Mouse (Mus musculus) embryonic facial prominence, embryonic 15.5 days (tissue): ENCODE measurements around the gene Slc9a9. TPM values are rescaled to one million over a fixed set of nuclear protein-coding genes. Genes with fewer than 3 reads are reported as not detected.

Experiments used
- ATAC-seq: fragments of 200-750 bp; cut with Nextera tagmentation; 2 replicates; pipeline ENCODE4 v1.8.0; 2017; ENCODE audit warnings: low read depth, moderate TSS enrichment; ENCODE audit not compliant: insufficient number of reproducible peaks, low FRiP score, low TSS enrichment
- H3K27ac ChIP-seq: fragments of 300-500 bp; sonication (generic); replicated peaks from 2 replicates; pipeline ENCODE4 v1.5.1; 2015; ENCODE audit warnings: mild to moderate bottlenecking, inconsistent platforms
- H3K27me3 ChIP-seq: fragments of 300-500 bp; sonication (generic); 2 replicates; pipeline ENCODE4 v1.6.1; 2015; ENCODE audit warnings: inconsistent platforms
- H3K36me3 ChIP-seq: fragments of 300-500 bp; sonication (generic); 2 replicates; pipeline ENCODE4 v1.6.1; 2015; ENCODE audit warnings: mild to moderate bottlenecking, inconsistent platforms
- H3K4me1 ChIP-seq: fragments of 300-500 bp; sonication (generic); 2 replicates; pipeline ENCODE4 v1.6.1; 2015; ENCODE audit warnings: inconsistent platforms
- H3K4me2 ChIP-seq: fragments of 300-500 bp; sonication (generic); replicated peaks from 2 replicates; pipeline ENCODE4 v1.6.1; 2015; ENCODE audit warnings: mild to moderate bottlenecking, inconsistent platforms
- H3K4me3 ChIP-seq: fragments of 300-500 bp; sonication (generic); replicated peaks from 2 replicates; pipeline ENCODE4 v1.5.1; 2015; ENCODE audit warnings: mild to moderate bottlenecking, inconsistent platforms
- H3K9ac ChIP-seq: fragments of 300-500 bp; sonication (generic); 2 replicates; pipeline ENCODE4 v1.6.1; 2015; ENCODE audit warnings: inconsistent platforms
- H3K9me3 ChIP-seq: fragments of 300-500 bp; sonication (generic); replicated peaks from 2 replicates; pipeline ENCODE4 v1.6.1; 2016; ENCODE audit warnings: inconsistent platforms
- WGBS: fragments of 180-500 bp; shearing (Covaris S2); methylation state at CpG from one replicate; pipeline ENCODE4 v1.1.7; 2015; 5-methylcytosine and 5-hydroxymethylcytosine counted together
- polyA plus RNA-seq: library from polyadenylated mRNA; unstranded; fragments of >200 nt; fragmentation: Nextera tagmentation; extraction: Ambion mirVana; gene quantifications from 2 replicates; pipeline ENCODE4 v1.2.1, GENCODE M21; 2015

The Slc9a9 gene
- polyA plus RNA-seq, 1 experiment from 2014 or later, result 7.4 TPM

GRCm38 (mm10) chr9:94768114-94768513, 98.4 kb downstream of the Slc9a9 start:
- Histone ChIP-seq H3K4me1 (no peaks in the 10 kb centered on the region), H3K9me3 (no peaks in the 10 kb centered on the region), H3K4me2 (no peak overlapping the region), H3K27ac (no peak overlapping the region), H3K9ac (no peak overlapping the region), H3K36me3 (no peaks in the 10 kb centered on the region), H3K4me3 (no peak overlapping the region), H3K27me3 (no peaks in the 10 kb centered on the region)
- no peak for ATAC-seq
- 70% methylated on average over 6 of the region's 6 CpGs for WGBS

DNA sequence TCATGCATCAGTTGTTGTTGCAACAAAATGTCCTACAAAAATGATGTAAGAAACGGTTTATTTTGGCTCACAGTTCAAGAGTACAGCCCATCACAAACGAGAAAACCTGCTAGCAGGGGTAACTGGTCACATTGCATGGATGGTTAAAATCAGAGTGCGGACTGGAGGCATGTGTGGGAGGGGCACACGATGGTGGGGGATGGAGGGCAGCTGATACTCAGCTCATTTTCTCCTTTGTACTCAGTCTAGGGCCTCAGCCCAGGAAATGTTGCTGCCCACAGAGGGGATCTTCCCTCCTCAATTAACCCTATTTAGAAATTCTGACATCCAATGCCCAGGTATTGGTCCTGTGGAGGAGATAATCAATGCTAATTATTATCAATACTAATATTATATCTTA, 98.8 kb downstream of the Slc9a9 start:
- H3K36me3 ChIP-seq, result no peaks in the 10 kb centered on the region
- H3K4me3 ChIP-seq, result no peak overlapping the region
- no peaks in the 10 kb centered on the region for H3K4me1 ChIP-seq
- ATAC-seq, result no peak
- WGBS, result 81% methylated on average over 4 of the region's 4 CpGs
- H3K9me3 ChIP-seq, result no peaks in the 10 kb centered on the region
- no peaks in the 10 kb centered on the region for H3K27me3 ChIP-seq
- H3K27ac ChIP-seq, result no peak overlapping the region
- H3K4me2 ChIP-seq, result no peak overlapping the region
- no peak overlapping the region for H3K9ac ChIP-seq

GRCm38 (mm10) chr9:94773357-94773756, 103.6 kb downstream of the Slc9a9 start:
- H3K4me3 ChIP-seq, result no peak overlapping the region
- ATAC-seq, result no peak
- no peaks in the 10 kb centered on the region for H3K4me1 ChIP-seq
- H3K36me3 ChIP-seq, result no peaks in the 10 kb centered on the region
- no peaks in the 10 kb centered on the region for H3K27me3 ChIP-seq
- no peaks in the 10 kb centered on the region for H3K9me3 ChIP-seq
- 78% methylated on average over 4 of the region's 4 CpGs for WGBS
- no peak overlapping the region for H3K9ac ChIP-seq
- H3K27ac ChIP-seq, result no peak overlapping the region
- H3K4me2 ChIP-seq, result no peak overlapping the region

- ATAC-seq, result no peak
- Histone ChIP-seq H3K9me3 (no peaks in the 10 kb centered on the region), H3K4me1 (no peaks in the 10 kb centered on the region), H3K4me3 (no peak overlapping the region), H3K27me3 (no peaks in the 10 kb centered on the region), H3K36me3 (no peaks in the 10 kb centered on the region), H3K9ac (no peak overlapping the region), H3K4me2 (no peak overlapping the region), H3K27ac (no peak overlapping the region)
- WGBS, result 78% methylated on average over 3 of the region's 3 CpGs
These were observed 118.6 kb downstream of the Slc9a9 start for GRCm38 (mm10) chr9:94788261-94788660.

- WGBS, result 84% methylated on average over 2 of the region's 2 CpGs
- H3K9ac ChIP-seq, result no peak overlapping the region
- no peak overlapping the region for H3K27ac ChIP-seq
- ATAC-seq, result no peak
- no peaks in the 10 kb centered on the region for H3K36me3 ChIP-seq
- no peaks in the 10 kb centered on the region for H3K27me3 ChIP-seq
- H3K9me3 ChIP-seq, result no peaks in the 10 kb centered on the region
- H3K4me2 ChIP-seq, result no peak overlapping the region
- H3K4me1 ChIP-seq, result no peaks in the 10 kb centered on the region
- no peak overlapping the region for H3K4me3 ChIP-seq
These were observed 121.3 kb downstream of the Slc9a9 start for GRCm38 (mm10) chr9:94790966-94791365.

DNA sequence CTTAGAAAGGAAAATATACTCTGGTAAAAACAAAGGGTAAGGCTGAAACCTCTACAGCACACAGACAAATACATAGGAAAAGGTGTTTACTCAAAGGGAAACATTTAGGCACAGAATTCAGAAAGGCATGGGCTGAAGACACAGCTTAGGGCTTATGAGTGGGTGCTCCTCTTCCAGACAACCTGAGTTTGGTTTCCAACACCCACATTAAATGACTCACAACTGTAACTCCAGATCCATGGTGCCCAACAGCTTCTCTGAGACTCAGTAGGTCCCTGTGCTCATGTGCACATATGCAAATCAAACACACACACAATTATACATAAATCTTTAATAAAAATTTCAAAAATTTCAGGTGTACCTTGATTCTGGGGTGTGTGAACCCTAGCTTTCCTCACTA, 133.4 kb downstream of the Slc9a9 start:
- Histone ChIP-seq H3K27ac (no peak overlapping the region), H3K4me1 (no peaks in the 10 kb centered on the region), H3K27me3 (no peaks in the 10 kb centered on the region), H3K4me2 (no peak overlapping the region), H3K9me3 (no peaks in the 10 kb centered on the region), H3K36me3 (no peaks in the 10 kb centered on the region), H3K4me3 (no peak overlapping the region), H3K9ac (no peak overlapping the region)
- no peak for ATAC-seq

- no peak overlapping the region for H3K4me2 ChIP-seq
- no peaks in the 10 kb centered on the region for H3K9me3 ChIP-seq
- H3K9ac ChIP-seq, result no peak overlapping the region
- H3K27ac ChIP-seq, result no peak overlapping the region
- H3K36me3 ChIP-seq, result no peaks in the 10 kb centered on the region
- H3K4me1 ChIP-seq, result no peaks in the 10 kb centered on the region
- no peaks in the 10 kb centered on the region for H3K27me3 ChIP-seq
- no peak overlapping the region for H3K4me3 ChIP-seq
- no peak for ATAC-seq
- 44% methylated on average over 8 of the region's 8 CpGs for WGBS
These were observed 135.8 kb downstream of the Slc9a9 start for GRCm38 (mm10) chr9:94805506-94805905.

GRCm38 (mm10) chr9:94815518-94815917, 145.8 kb downstream of the Slc9a9 start:
- Histone ChIP-seq H3K9me3 (no peaks in the 10 kb centered on the region), H3K9ac (no peak overlapping the region), H3K4me3 (no peak overlapping the region), H3K27me3 (no peaks in the 10 kb centered on the region), H3K4me1 (no peaks in the 10 kb centered on the region), H3K36me3 (no peaks in the 10 kb centered on the region), H3K27ac (no peak overlapping the region), H3K4me2 (no peak overlapping the region)
- 30% methylated on average over 5 of the region's 5 CpGs for WGBS
- ATAC-seq, result no peak

GRCm38 (mm10) chr9:94821268-94821667, 151.6 kb downstream of the Slc9a9 start:
- Histone ChIP-seq H3K27me3 (no peaks in the 10 kb centered on the region), H3K36me3 (no peaks in the 10 kb centered on the region), H3K27ac (no peak overlapping the region), H3K4me3 (no peak overlapping the region), H3K4me2 (no peak overlapping the region), H3K4me1 (no peaks in the 10 kb centered on the region), H3K9ac (no peak overlapping the region), H3K9me3 (no peaks in the 10 kb centered on the region)
- 77% methylated on average over 1 of the region's 1 CpGs for WGBS
- ATAC-seq, result no peak

DNA sequence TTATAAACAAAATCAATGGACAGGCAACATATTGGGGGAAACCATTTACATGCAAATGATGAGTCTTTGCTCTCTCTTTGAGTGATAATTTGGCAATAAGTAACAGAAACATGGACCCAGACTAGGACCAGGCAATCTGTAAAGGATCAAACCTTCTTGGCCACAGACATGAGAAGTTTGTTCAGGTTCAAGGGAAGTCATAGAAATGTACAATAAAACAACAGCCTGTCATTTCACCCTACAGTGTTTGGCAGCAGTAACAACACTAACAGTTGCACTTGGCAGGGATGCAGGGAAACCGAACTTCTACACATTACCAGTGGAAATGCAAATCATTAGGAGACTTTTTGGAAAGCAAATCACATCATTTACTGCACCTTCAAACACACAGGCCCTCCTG, 164.1 kb downstream of the Slc9a9 start:
- H3K4me3 ChIP-seq, result no peak overlapping the region
- H3K27ac ChIP-seq, result no peak overlapping the region
- H3K9me3 ChIP-seq, result no peaks in the 10 kb centered on the region
- 63% methylated on average over 1 of the region's 1 CpGs for WGBS
- H3K4me1 ChIP-seq, result no peaks in the 10 kb centered on the region
- no peaks in the 10 kb centered on the region for H3K36me3 ChIP-seq
- no peak overlapping the region for H3K9ac ChIP-seq
- no peak overlapping the region for H3K4me2 ChIP-seq
- no peak for ATAC-seq
- H3K27me3 ChIP-seq, result no peaks in the 10 kb centered on the region

- no peak; the same call in 1 of the 2 replicates for ATAC-seq
- Histone ChIP-seq H3K4me1 (no peaks in the 10 kb centered on the region), H3K36me3 (no peaks in the 10 kb centered on the region), H3K4me2 (no peak overlapping the region), H3K9me3 (no peaks in the 10 kb centered on the region), H3K4me3 (no peak overlapping the region), H3K9ac (no peak overlapping the region), H3K27me3 (no peaks in the 10 kb centered on the region), H3K27ac (no peak overlapping the region)
- 95% methylated on average over 15 of the region's 15 CpGs for WGBS
These were observed 167.7 kb downstream of the Slc9a9 start for GRCm38 (mm10) chr9:94837384-94837783.

DNA sequence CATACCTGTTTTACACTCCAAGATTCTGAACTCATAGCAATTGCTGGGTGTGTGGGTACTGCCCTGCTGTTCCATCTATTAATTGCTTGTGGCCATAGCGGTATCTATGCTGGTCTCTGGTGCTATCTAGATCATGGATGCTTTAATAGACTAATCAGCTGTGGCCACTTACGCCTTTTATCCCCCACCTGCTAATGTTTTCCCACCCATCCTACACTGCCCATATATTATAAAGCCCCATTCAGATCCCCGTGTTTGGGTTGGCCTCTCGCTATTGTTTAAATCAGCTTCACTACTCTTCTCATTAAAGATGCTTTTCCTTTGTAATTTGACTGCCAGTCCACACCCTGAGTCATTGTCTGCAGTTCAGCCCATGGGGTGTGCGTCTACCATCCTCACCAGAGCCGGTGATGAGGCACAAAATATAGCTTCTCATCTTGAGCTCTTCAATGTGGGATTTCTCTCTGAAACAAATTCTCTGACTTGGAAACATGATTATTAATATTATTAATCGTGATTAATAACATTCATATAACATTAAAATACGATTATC, 168.8 kb downstream of the Slc9a9 start:
- H3K27me3 ChIP-seq, result no peaks in the 10 kb centered on the region
- H3K4me1 ChIP-seq, result no peaks in the 10 kb centered on the region
- no peak overlapping the region for H3K4me3 ChIP-seq
- no peaks in the 10 kb centered on the region for H3K9me3 ChIP-seq
- H3K27ac ChIP-seq, result no peak overlapping the region
- no peak overlapping the region for H3K9ac ChIP-seq
- no peaks in the 10 kb centered on the region for H3K36me3 ChIP-seq
- no peak overlapping the region for H3K4me2 ChIP-seq
- 82% methylated on average over 8 of the region's 8 CpGs for WGBS
- ATAC-seq, result no peak
